Mouse (Mus musculus): ENCODE measurements around the gene Ccr1. TPM values are rescaled to one million over a fixed set of nuclear protein-coding genes. Genes with fewer than 3 reads are reported as not detected.

Ccr1 gene
- total RNA-seq, 1 experiment from 2014 or later: 3.6 TPM

Other genes starting within 250 kb of the Ccr1 start
- 2.9 and 3.4 TPM in 2 replicates for gene Cxcr6, start 162.2 kb downstream of the Ccr1 start, total RNA-seq (2017)
- gene Fyco1, start 116.8 kb downstream of the Ccr1 start, total RNA-seq (2017): 10.6 and 24.7 TPM in 2 replicates
- 0.25 and 0.38 TPM in 2 replicates for gene Xcr1, start 106.7 kb downstream of the Ccr1 start, total RNA-seq (2017)
- gene Ccr1l1, start 9.7 kb upstream of the Ccr1 start, total RNA-seq (2017): 0.44 TPM in 1 of 2 replicates, not detected in the other
- 0.35 and 1.8 TPM in 2 replicates for gene Ccr3, start 53.3 kb upstream of the Ccr1 start, total RNA-seq (2017)
- gene Ccr2, start 133.3 kb upstream of the Ccr1 start, total RNA-seq (2017): 11.8 and 23.4 TPM in 2 replicates
- gene Ccr5, start 152.9 kb upstream of the Ccr1 start, total RNA-seq (2017): 0.84 and 3.2 TPM in 2 replicates